In genomic region chr12:83302320-83303153, GRCm38 (mm10) we compare ENCODE assay signal across 8 mouse cellular contexts.
DNase-seq lines count a peak whose midpoint lies in the region; ATAC-seq lines count a peak whose summit lies in the region.

No protein-coding gene starts in this region.

- H3K27ac ChIP-seq in embryonic facial prominence, embryonic 12.5 days: no peak overlapping the region
- peak overlapping the region; percentile 78 for H3K27ac ChIP-seq in heart, embryonic 13.5 days (replicated peaks)

- peak overlapping the region; percentile 18; the same call in 1 of the 2 replicates for H3K4me2 ChIP-seq in embryonic facial prominence, embryonic 12.5 days (replicated peaks)
- H3K4me2 ChIP-seq in heart, embryonic 13.5 days: peak overlapping the region; percentile 48

- H3K9me3 ChIP-seq in embryonic facial prominence, embryonic 12.5 days: no peaks in the 10 kb centered on the region
- no peaks in the 10 kb centered on the region; the same call in 1 of the 2 replicates for H3K9me3 ChIP-seq in heart, embryonic 13.5 days

- WGBS in embryonic facial prominence, embryonic 12.5 days: 17% methylated on average over 18 of the region's 18 CpGs
- 33% methylated on average over 18 of the region's 18 CpGs for WGBS in heart, embryonic 13.5 days

- peak; percentile 8 to 20 for DNase-seq in kidney, postnatal 4 days
- DNase-seq in kidney, postnatal 36 days: no peak
- DNase-seq in left cerebral cortex, postnatal 4 days: peak; percentile 87
- peak; percentile 17 for DNase-seq in right cerebral cortex, postnatal 25 days
- DNase-seq in adrenal gland, postnatal 4 days (ENCODE audit: low spot score in 2 of 2): no peak
- DNase-seq in kidney, postnatal 10 days: no peak

- H3K27me3 ChIP-seq in embryonic facial prominence, embryonic 12.5 days: no peaks in the 10 kb centered on the region
- H3K27me3 ChIP-seq in heart, embryonic 13.5 days (replicated peaks): no peaks in the 10 kb centered on the region

- no peaks in the 10 kb centered on the region for H3K36me3 ChIP-seq in embryonic facial prominence, embryonic 12.5 days
- peaks cover 18% of the 10 kb centered on the region for H3K36me3 ChIP-seq in heart, embryonic 13.5 days

- peak; percentile 48; the same call in 1 of the 2 replicates for ATAC-seq in embryonic facial prominence, embryonic 12.5 days (ENCODE audit: insufficient number of reproducible peaks, insufficient read depth, low FRiP score, low TSS enrichment)
- 0 out of 2 replicates have a peak, but pooled peaks have one; percentile 48 for ATAC-seq in heart, embryonic 13.5 days (ENCODE audit: extremely low read depth, insufficient number of reproducible peaks, low FRiP score, low TSS enrichment)

- intact Hi-C loops in left cerebral cortex, postnatal 4 days (cut with DNase I): no loop called here

- peaks cover 19% of the 10 kb centered on the region for H3K4me1 ChIP-seq in embryonic facial prominence, embryonic 12.5 days
- H3K4me1 ChIP-seq in heart, embryonic 13.5 days: peaks cover 34% of the 10 kb centered on the region

- H3K9ac ChIP-seq in embryonic facial prominence, embryonic 12.5 days: no peak overlapping the region; the same call in 1 of the 2 replicates
- H3K9ac ChIP-seq in heart, embryonic 13.5 days: peak overlapping the region; percentile 63

- H3K4me3 ChIP-seq in embryonic facial prominence, embryonic 12.5 days: 0 out of 2 replicates have a peak overlapping the region, but pooled peaks have one; percentile 1
- no peak overlapping the region for H3K4me3 ChIP-seq in heart, embryonic 13.5 days

Comparison
In these comparisons a context has a peak if more than half of its experiments do, and no peak if none do; other contexts are left out.
1. DNase-seq: peak in kidney, postnatal 4 days (2 of 2), left cerebral cortex, postnatal 4 days (single experiment) and right cerebral cortex, postnatal 25 days (single experiment); none in kidney, postnatal 36 days (0 of 2), adrenal gland, postnatal 4 days (0 of 2) and kidney, postnatal 10 days (single experiment).